In the genomic region with DNA sequence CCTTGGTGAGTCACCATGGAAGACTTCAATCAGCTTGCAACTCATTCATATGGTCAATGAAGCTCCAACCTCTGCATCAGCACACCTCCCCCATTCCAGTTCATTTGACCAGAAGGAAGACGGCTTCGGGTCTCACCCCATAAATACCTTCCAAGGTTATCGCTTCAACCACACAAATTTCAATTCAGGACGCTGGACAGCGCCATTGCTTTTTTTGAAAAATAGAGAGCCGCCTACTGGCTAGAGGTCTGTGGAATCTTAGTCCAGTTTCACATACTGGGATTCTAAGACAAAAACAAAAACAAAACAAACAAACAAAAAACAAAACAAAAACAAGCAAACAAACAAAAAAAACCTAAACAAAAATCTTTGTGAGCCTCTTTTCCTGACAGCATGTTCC, we compare ENCODE assay signal across 12 mouse cellular contexts. TPM values are rescaled to one million over a fixed set of nuclear protein-coding genes. Genes with fewer than 3 reads are reported as not detected.
DNase-seq lines count a peak whose midpoint lies in the region; ATAC-seq and TF ChIP-seq lines count a peak whose summit lies in the region.
"Had no signal": no experiment of that assay in that cellular context is flagged by ENCODE, and none has a peak within 500 bp of the region (broad histone marks: within the 10 kb centered on the region; RNA-seq: fewer than 3 reads in every experiment).

No protein-coding gene starts in this region.

- DNase-seq in heart, adult 2 months: no peak
- no peak for DNase-seq in heart, postnatal 36 days
- peak; percentile 27 for DNase-seq in lung, postnatal 0 days (ENCODE audit: low spot score)
- no peak for DNase-seq in lung, postnatal 25 days (ENCODE audit: low spot score)
- DNase-seq in ZHBTc4 (ENCODE audit: low read depth, low spot score): peak; percentile 48
- DNase-seq in limb, embryonic 11.5 days (ENCODE audit: low spot score): peak; percentile 82
- DNase-seq in gastrocnemius, adult 2 months: no peak
- no peak for DNase-seq in gastrocnemius, adult 18-20 months (ENCODE audit: low spot score)
- DNase-seq: heart, adult 11 months had no signal

- WGBS in heart, adult 2 months: 22% methylated on average over 6 of the region's 6 CpGs
- WGBS in lung, postnatal 0 days: 19% methylated on average over 6 of the region's 6 CpGs
- WGBS in limb, embryonic 11.5 days: 17% methylated on average over 6 of the region's 6 CpGs

- no peaks in the 10 kb centered on the region for H3K27me3 ChIP-seq in heart, adult 2 months (ENCODE audit: control insufficient read depth, insufficient read depth, low read length)
- no peaks in the 10 kb centered on the region for H3K27me3 ChIP-seq in lung, postnatal 0 days (replicated peaks; ENCODE audit: insufficient read depth, low read length)
- H3K27me3 ChIP-seq in limb, embryonic 11.5 days (ENCODE audit: control insufficient read depth, insufficient read depth, low read length): no peaks in the 10 kb centered on the region
- H3K27me3 ChIP-seq: embryonic facial prominence, embryonic 15.5 days had no signal

- no peak for TF ChIP-seq EP300 in heart, adult 2 months (IDR thresholded peaks at IDR 0.05; ENCODE audit: insufficient read depth, low read depth, low read length)
- TF ChIP-seq EP300 in lung, postnatal 0 days (IDR thresholded peaks at IDR 0.05): no peak

- H3K9ac ChIP-seq in heart, adult 2 months (ENCODE audit: low read depth, low read length): no peak overlapping the region
- H3K9ac ChIP-seq in lung, postnatal 0 days (replicated peaks; ENCODE audit: low read depth): no peak overlapping the region
- H3K9ac ChIP-seq in limb, embryonic 11.5 days (ENCODE audit: low read length): no peak overlapping the region
- H3K9ac ChIP-seq: embryonic facial prominence, embryonic 15.5 days; liver, embryonic 14.5 days had no signal

- H3K36me3 ChIP-seq in heart, adult 2 months (ENCODE audit: control insufficient read depth, insufficient read depth, low read length): no peaks in the 10 kb centered on the region
- no peaks in the 10 kb centered on the region for H3K36me3 ChIP-seq in lung, postnatal 0 days (ENCODE audit: insufficient read depth, low read length)
- no peaks in the 10 kb centered on the region for H3K36me3 ChIP-seq in limb, embryonic 11.5 days (ENCODE audit: control insufficient read depth, insufficient read depth, low read length)
- H3K36me3 ChIP-seq: embryonic facial prominence, embryonic 15.5 days had no signal

- peak; percentile 36 for TF ChIP-seq CTCF in heart, adult 2 months (IDR thresholded peaks at IDR 0.05)
- peak; percentile 50 for TF ChIP-seq CTCF in lung, postnatal 0 days (IDR thresholded peaks at IDR 0.05)
- no peak for TF ChIP-seq CTCF in gastrocnemius, adult 2 months (IDR thresholded peaks at IDR 0.05)

- intact Hi-C loops in heart, adult 2 months (cut with DNase I): no loop called here
- intact Hi-C loops in heart, postnatal 36 days (cut with DNase I): loop anchor here (5.0 kb wide), 1 partner anchor 149 kb away; no protein-coding TSS in a partner anchor
- intact Hi-C loops in gastrocnemius, adult 2 months (cut with DNase I): no loop called here

- H3K4me3 ChIP-seq in heart, adult 2 months: no peak overlapping the region
- no peak overlapping the region for H3K4me3 ChIP-seq in lung, postnatal 0 days (ENCODE audit: low read depth, low read length)
- no peak overlapping the region for H3K4me3 ChIP-seq in limb, embryonic 11.5 days (ENCODE audit: low read depth, low read length)
- no peak overlapping the region for H3K4me3 ChIP-seq in gastrocnemius, adult 2 months
- H3K4me3 ChIP-seq: embryonic facial prominence, embryonic 15.5 days had no signal

- no peak overlapping the region for H3K27ac ChIP-seq in heart, adult 2 months
- H3K27ac ChIP-seq in lung, postnatal 0 days (ENCODE audit: low read length): no peak overlapping the region
- no peak overlapping the region for H3K27ac ChIP-seq in limb, embryonic 11.5 days (replicated peaks; ENCODE audit: low read depth, low read length)
- H3K27ac ChIP-seq in gastrocnemius, adult 2 months: no peak overlapping the region
- H3K27ac ChIP-seq: embryonic facial prominence, embryonic 15.5 days; liver, embryonic 14.5 days had no signal

- ATAC-seq in lung, postnatal 0 days: no peak
- no peak for ATAC-seq in limb, embryonic 11.5 days (ENCODE audit: insufficient number of reproducible peaks, low FRiP score, low TSS enrichment, low read depth)
- ATAC-seq: CD4-positive, CD25-positive, alpha-beta regulatory T cell, adult 4 months had no signal

- H3K4me1 ChIP-seq in heart, adult 2 months (ENCODE audit: control insufficient read depth, insufficient read depth, low read length): no peaks in the 10 kb centered on the region
- no peaks in the 10 kb centered on the region for H3K4me1 ChIP-seq in lung, postnatal 0 days (ENCODE audit: insufficient read depth, low read depth, low read length)
- no peaks in the 10 kb centered on the region for H3K4me1 ChIP-seq in limb, embryonic 11.5 days (ENCODE audit: control insufficient read depth, insufficient read depth, low read length)
- H3K4me1 ChIP-seq: embryonic facial prominence, embryonic 15.5 days had no signal

- no peaks in the 10 kb centered on the region for H3K79me2 ChIP-seq in heart, adult 2 months (replicated peaks; ENCODE audit: control insufficient read depth, insufficient read depth, low read length)

- no peaks in the 10 kb centered on the region for H3K9me3 ChIP-seq in lung, postnatal 0 days (ENCODE audit: low read length)
- H3K9me3 ChIP-seq in limb, embryonic 11.5 days (ENCODE audit: control insufficient read depth, low read length): no peaks in the 10 kb centered on the region
- H3K9me3 ChIP-seq: embryonic facial prominence, embryonic 15.5 days had no signal

- no peak for TF ChIP-seq POLR2A in heart, adult 2 months (IDR thresholded peaks at IDR 0.05; ENCODE audit: insufficient read depth, low read depth, low read length)

- no peak overlapping the region for H3K4me2 ChIP-seq in lung, postnatal 0 days (replicated peaks; ENCODE audit: low read depth, low read length)
- H3K4me2 ChIP-seq in limb, embryonic 11.5 days (ENCODE audit: low read depth, severe bottlenecking): no peak overlapping the region
- H3K4me2 ChIP-seq: embryonic facial prominence, embryonic 15.5 days had no signal

RNA-seq across cellular contexts. Expression of a gene that starts 39.2 kb away (rescaled TPM):
- not detected for total RNA-seq in heart, adult 2 months (2021)
- polyA plus RNA-seq in heart, adult 2 months (2012; rRNA removed): 0.06 TPM in 1 of 2 replicates, not detected in the other
- not detected for total RNA-seq in heart, postnatal 36 days (2021)
- polyA plus RNA-seq in lung, postnatal 0 days (2015; fragmentation: Nextera tagmentation; extraction: Ambion mirVana): 3.8 and 4.1 TPM in 2 replicates
- 0.34 TPM in 1 of 2 replicates, not detected in the other for polyA plus RNA-seq in limb, embryonic 11.5 days (2014; fragmentation: Nextera tagmentation; extraction: Ambion mirVana)
- under 1 TPM in 1 of 2 experiments, not detected in 1; 0.11 TPM for total RNA-seq in gastrocnemius, adult 2 months (2021)
- not detected for total RNA-seq in gastrocnemius, adult 18-20 months (2021)
- polyA plus RNA-seq: CD4-positive, CD25-positive, alpha-beta regulatory T cell, adult 4 months had no signal

Comparison
In these comparisons a context has a peak if more than half of its experiments do, and no peak if none do; other contexts are left out.
1. DNase-seq: peak in lung, postnatal 0 days (single experiment), ZHBTc4 (single experiment) and limb, embryonic 11.5 days (single experiment); none in heart, adult 2 months (0 of 2), heart, postnatal 36 days (0 of 2), lung, postnatal 25 days (single experiment), gastrocnemius, adult 2 months (single experiment) and gastrocnemius, adult 18-20 months (single experiment).